Mouse (Mus musculus): ENCODE results near the gene Raver2. TPM values are rescaled to one million over a fixed set of nuclear protein-coding genes. Genes with fewer than 3 reads are reported as not detected.

The Raver2 gene
- total RNA-seq, 2 experiments from 2014 or later: 2.7 to 2.8 TPM

Other genes starting within 250 kb of the Raver2 start
- not detected for gene Gm10577, start 48.3 kb upstream of the Raver2 start, total RNA-seq (2021)
- gene Jak1, start 196.3 kb downstream of the Raver2 start, total RNA-seq (2021): 10 to 100 TPM; 82.4 to 86.7 TPM